Mouse (Mus musculus): Measurements from ENCODE around the gene Tle1. TPM values are rescaled to one million over a fixed set of nuclear protein-coding genes. Genes with fewer than 3 reads are reported as not detected.
A peak's percentile ranks its signal among the peaks of the same experiment; 100 is the strongest.

The Tle1 gene
- polyA plus RNA-seq, 1 experiment from 2014 or later: 45.9 TPM

- 16% methylated on average over 14 of the region's 14 CpGs for WGBS
- ATAC-seq: peak; percentile 91
- peak overlapping the region; percentile 29; the same call in 1 of the 2 replicates for H3K4me2 ChIP-seq (replicated peaks)
Observed at GRCm38 (mm10) chr4:72160102-72160511, 40.6 kb downstream of the Tle1 start.

GRCm38 (mm10) chr4:72157931-72158371 lies 42.8 kb downstream of the Tle1 start:
- Histone ChIP-seq H3K27ac (no peak overlapping the region), H3K9me3 (no peaks in the 10 kb centered on the region), H3K4me3 (replicated peaks) (no peak overlapping the region), H3K9ac (replicated peaks) (no peak overlapping the region), H3K27me3 (peaks cover 24% of the 10 kb centered on the region), H3K36me3 (peaks cover 11% of the 10 kb centered on the region), H3K4me1 (replicated peaks) (peaks cover 35% of the 10 kb centered on the region), H3K4me2 (replicated peaks) (no peak overlapping the region)
- 66% methylated on average over 10 of the region's 10 CpGs for WGBS
- ATAC-seq: peak; percentile 70

More at GRCm38 (mm10) chr4:72160102-72160511, 40.6 kb downstream of the Tle1 start:
- Histone ChIP-seq H3K4me1 (replicated peaks) (peaks cover 35% of the 10 kb centered on the region), H3K27me3 (peaks cover 34% of the 10 kb centered on the region), H3K27ac (no peak overlapping the region), H3K36me3 (peaks cover 10% of the 10 kb centered on the region), H3K9me3 (no peaks in the 10 kb centered on the region), H3K4me3 (replicated peaks) (no peak overlapping the region), H3K9ac (replicated peaks) (0 out of 2 replicates have a peak overlapping the region, but pooled peaks have one; percentile 11)

GRCm38 (mm10) chr4:72150460-72151131 lies 50.1 kb downstream of the Tle1 start:
- 55% methylated on average over 4 of the region's 4 CpGs for WGBS
- H3K4me2 ChIP-seq (replicated peaks): no peak overlapping the region
- H3K27ac ChIP-seq: no peak overlapping the region
- no peak for ATAC-seq
- 0 out of 2 replicates have a peak, but pooled peaks cover 9% of the 10 kb centered on the region for H3K27me3 ChIP-seq
- peaks cover 27% of the 10 kb centered on the region for H3K4me1 ChIP-seq (replicated peaks)
- H3K9ac ChIP-seq (replicated peaks): no peak overlapping the region
- no peak overlapping the region for H3K4me3 ChIP-seq (replicated peaks)
- H3K9me3 ChIP-seq: no peaks in the 10 kb centered on the region
- H3K36me3 ChIP-seq: peaks cover 3% of the 10 kb centered on the region

- Histone ChIP-seq H3K9me3 (no peaks in the 10 kb centered on the region), H3K36me3 (peaks cover 11% of the 10 kb centered on the region), H3K4me2 (replicated peaks) (no peak overlapping the region), H3K4me1 (replicated peaks) (peaks cover 25% of the 10 kb centered on the region), H3K4me3 (replicated peaks) (no peak overlapping the region), H3K9ac (replicated peaks) (no peak overlapping the region), H3K27ac (no peak overlapping the region), H3K27me3 (0 out of 2 replicates have a peak, but pooled peaks cover 4% of the 10 kb centered on the region)
- peak; percentile 71 for ATAC-seq
- 12% methylated on average over 2 of the region's 2 CpGs for WGBS
Observed at GRCm38 (mm10) chr4:72146003-72146402, 54.7 kb downstream of the Tle1 start.

- no peak overlapping the region for H3K4me2 ChIP-seq (replicated peaks)
- H3K4me1 ChIP-seq (replicated peaks): peaks cover 23% of the 10 kb centered on the region
- H3K27ac ChIP-seq: no peak overlapping the region
- WGBS: 84% methylated on average over 2 of the region's 2 CpGs
- H3K9ac ChIP-seq (replicated peaks): no peak overlapping the region
- H3K36me3 ChIP-seq: peaks cover 22% of the 10 kb centered on the region
- H3K9me3 ChIP-seq: no peaks in the 10 kb centered on the region
- H3K27me3 ChIP-seq: no peaks in the 10 kb centered on the region
- ATAC-seq: no peak
- no peak overlapping the region for H3K4me3 ChIP-seq (replicated peaks)
Observed at GRCm38 (mm10) chr4:72144541-72144940, 56.2 kb downstream of the Tle1 start.

- no peaks in the 10 kb centered on the region for H3K9me3 ChIP-seq
- no peak overlapping the region for H3K27ac ChIP-seq
- H3K9ac ChIP-seq (replicated peaks): no peak overlapping the region
- H3K4me3 ChIP-seq (replicated peaks): no peak overlapping the region
- WGBS: 84% methylated on average over 3 of the region's 3 CpGs
- H3K4me2 ChIP-seq (replicated peaks): no peak overlapping the region
- H3K36me3 ChIP-seq: peaks cover 53% of the 10 kb centered on the region
- no peak for ATAC-seq
- H3K4me1 ChIP-seq (replicated peaks): peaks cover 6% of the 10 kb centered on the region
- H3K27me3 ChIP-seq: no peaks in the 10 kb centered on the region
Observed at GRCm38 (mm10) chr4:72140706-72141105, 60.0 kb downstream of the Tle1 start.

GRCm38 (mm10) chr4:72139475-72140120 lies 61.1 kb downstream of the Tle1 start:
- ATAC-seq: peak; percentile 64
- H3K27ac ChIP-seq: no peak overlapping the region
- peaks cover 56% of the 10 kb centered on the region for H3K36me3 ChIP-seq
- H3K9ac ChIP-seq (replicated peaks): no peak overlapping the region
- 74% methylated on average over 11 of the region's 11 CpGs for WGBS
- peaks cover 3% of the 10 kb centered on the region; the same call in 1 of the 2 replicates for H3K4me1 ChIP-seq (replicated peaks)
- no peaks in the 10 kb centered on the region for H3K9me3 ChIP-seq
- no peak overlapping the region for H3K4me3 ChIP-seq (replicated peaks)
- no peaks in the 10 kb centered on the region for H3K27me3 ChIP-seq
- no peak overlapping the region for H3K4me2 ChIP-seq (replicated peaks)

- Histone ChIP-seq H3K4me1 (replicated peaks) (peaks cover 3% of the 10 kb centered on the region; the same call in 1 of the 2 replicates), H3K27me3 (no peaks in the 10 kb centered on the region), H3K9me3 (no peaks in the 10 kb centered on the region), H3K4me2 (replicated peaks) (no peak overlapping the region), H3K36me3 (peaks cover 59% of the 10 kb centered on the region), H3K27ac (no peak overlapping the region), H3K9ac (replicated peaks) (no peak overlapping the region), H3K4me3 (replicated peaks) (no peak overlapping the region)
- 95% methylated on average over 11 of the region's 11 CpGs for WGBS
- peak; percentile 66; the same call in 1 of the 2 replicates for ATAC-seq
Observed at GRCm38 (mm10) chr4:72138264-72139080, 62.2 kb downstream of the Tle1 start.

GRCm38 (mm10) chr4:72132646-72133045 lies 68.1 kb downstream of the Tle1 start:
- H3K27me3 ChIP-seq: no peaks in the 10 kb centered on the region
- H3K36me3 ChIP-seq: peaks cover 41% of the 10 kb centered on the region
- H3K4me2 ChIP-seq (replicated peaks): no peak overlapping the region
- no peak overlapping the region for H3K4me3 ChIP-seq (replicated peaks)
- H3K9me3 ChIP-seq: no peaks in the 10 kb centered on the region
- no peak overlapping the region for H3K27ac ChIP-seq
- no peak for ATAC-seq
- H3K4me1 ChIP-seq (replicated peaks): no peaks in the 10 kb centered on the region
- H3K9ac ChIP-seq (replicated peaks): no peak overlapping the region
- WGBS: 81% methylated on average over 3 of the region's 3 CpGs

- peaks cover 47% of the 10 kb centered on the region for H3K36me3 ChIP-seq
- no peak overlapping the region for H3K4me3 ChIP-seq (replicated peaks)
- no peak overlapping the region for H3K4me2 ChIP-seq (replicated peaks)
- H3K9ac ChIP-seq (replicated peaks): no peak overlapping the region
- 56% methylated on average over 2 of the region's 2 CpGs for WGBS
- no peaks in the 10 kb centered on the region for H3K27me3 ChIP-seq
- no peaks in the 10 kb centered on the region for H3K9me3 ChIP-seq
- ATAC-seq: no peak
- H3K27ac ChIP-seq: no peak overlapping the region
- no peaks in the 10 kb centered on the region for H3K4me1 ChIP-seq (replicated peaks)
Observed at GRCm38 (mm10) chr4:72127596-72127995, 73.1 kb downstream of the Tle1 start.

- Histone ChIP-seq H3K36me3 (peaks cover 66% of the 10 kb centered on the region), H3K27me3 (no peaks in the 10 kb centered on the region), H3K4me1 (replicated peaks) (no peaks in the 10 kb centered on the region), H3K9ac (replicated peaks) (no peak overlapping the region), H3K27ac (no peak overlapping the region), H3K4me2 (replicated peaks) (no peak overlapping the region), H3K4me3 (replicated peaks) (no peak overlapping the region), H3K9me3 (no peaks in the 10 kb centered on the region)
- no peak for ATAC-seq
- WGBS: 93% methylated on average over 5 of the region's 5 CpGs
Observed at GRCm38 (mm10) chr4:72124790-72125189, 75.9 kb downstream of the Tle1 start.

GRCm38 (mm10) chr4:72122837-72123236 lies 77.9 kb downstream of the Tle1 start:
- H3K9me3 ChIP-seq: no peaks in the 10 kb centered on the region
- H3K4me2 ChIP-seq (replicated peaks): no peak overlapping the region
- WGBS: 16% methylated on average over 1 of the region's 1 CpGs
- H3K4me3 ChIP-seq (replicated peaks): no peak overlapping the region
- no peaks in the 10 kb centered on the region for H3K4me1 ChIP-seq (replicated peaks)
- H3K27ac ChIP-seq: no peak overlapping the region
- no peaks in the 10 kb centered on the region for H3K27me3 ChIP-seq
- no peak overlapping the region for H3K9ac ChIP-seq (replicated peaks)
- peaks cover 76% of the 10 kb centered on the region for H3K36me3 ChIP-seq
- ATAC-seq: no peak
